Comparison of ENCODE assay signal across 30 mouse cellular contexts in genomic region chr2:144050861-144051260, GRCm38 (mm10). TPM values are rescaled to one million over a fixed set of nuclear protein-coding genes. Genes with fewer than 3 reads are reported as not detected.
DNase-seq lines count a peak whose midpoint lies in the region; ATAC-seq and TF ChIP-seq lines count a peak whose summit lies in the region.
"Had no signal": no experiment of that assay in that cellular context is flagged by ENCODE, and none has a peak within 500 bp of the region (broad histone marks: within the 10 kb centered on the region; RNA-seq: fewer than 3 reads in every experiment).

No protein-coding gene starts in this region.

- dilution Hi-C loops in CH12.LX (cut with MboI; ENCODE audit: extremely low pct_ligation_motif_present, extremely low pct_unique_long_range_greater_than_20kb, low sequenced_read_pairs), result no loop called here

- no peak for TF ChIP-seq CTCF in CH12.LX (conservative IDR thresholded peaks at IDR 0.05 in 1 of 2, IDR thresholded peaks at IDR 0.05 in 1 of 2; ENCODE audit: low read depth in 2 of 2, low read length in 2 of 2)

- H3K27ac ChIP-seq in CH12.LX (ENCODE audit: insufficient read depth, low read depth), result no peak overlapping the region
- no peak overlapping the region for H3K27ac ChIP-seq in liver, embryonic 12.5 days

- in situ Hi-C loops in CH12.LX (cut with MboI; ENCODE audit: low pct_ligation_motif_present, low pct_unique_long_range_greater_than_20kb, low sequenced_read_pairs), result no loop called here

- no peaks in the 10 kb centered on the region for H3K79me2 ChIP-seq in CH12.LX (replicated peaks; ENCODE audit: control insufficient read depth, extremely low read depth, insufficient read depth, poor library complexity, severe bottlenecking)

- H3K4me2 ChIP-seq in CH12.LX (ENCODE audit: insufficient read depth, low read depth, poor library complexity, severe bottlenecking), result no peak overlapping the region
- no peak overlapping the region for H3K4me2 ChIP-seq in liver, embryonic 12.5 days

- H3K4me1 ChIP-seq in CH12.LX (ENCODE audit: control insufficient read depth in 1 of 2, insufficient read depth in 2 of 2), result peaks cover 9 to 31% of the 10 kb centered on the region in 2 experiments
- peaks cover 10% of the 10 kb centered on the region; the same call in 1 of the 2 replicates for H3K4me1 ChIP-seq in liver, embryonic 12.5 days

- no peaks in the 10 kb centered on the region for H3K9me3 ChIP-seq in CH12.LX (replicated peaks; ENCODE audit: low read length)
- no peaks in the 10 kb centered on the region for H3K9me3 ChIP-seq in liver, embryonic 12.5 days (replicated peaks)
- H3K9me3 ChIP-seq: G1E had no signal

- no peaks in the 10 kb centered on the region for H3K27me3 ChIP-seq in CH12.LX (replicated peaks)
- H3K27me3 ChIP-seq in splenic B cell, adult 2 months (ENCODE audit: control insufficient read depth, insufficient read depth, low read length, poor library complexity, severe bottlenecking), result no peaks in the 10 kb centered on the region
- no peaks in the 10 kb centered on the region for H3K27me3 ChIP-seq in liver, embryonic 12.5 days (replicated peaks)
- H3K27me3 ChIP-seq: Patski had no signal

- H3K4me3 ChIP-seq in CH12.LX (replicated peaks in 1 of 3; ENCODE audit: low read depth in 2 of 3, low read length in 2 of 3, poor library complexity in 1 of 3), result no peak overlapping the region
- no peak overlapping the region for H3K4me3 ChIP-seq in liver, embryonic 12.5 days

- ATAC-seq in liver, embryonic 12.5 days, result no peak
- ATAC-seq: activated CD4-positive, CD25-positive, alpha-beta regulatory T cell, adult 4 months; CD4-positive, CD25-positive, alpha-beta regulatory T cell, adult 4 months; Patski had no signal

- no peak for TF ChIP-seq RAD21 in CH12.LX (IDR thresholded peaks at IDR 0.05; ENCODE audit: low read depth, low read length)

- peak; percentile 10 for DNase-seq in A20 (ENCODE audit: low read depth, low spot score)
- peak; percentile 35 to 47 for DNase-seq in B cell, adult 2 months
- DNase-seq in CH12.LX (ENCODE audit: extremely low read depth), result peak; percentile 55
- DNase-seq in splenic B cell, adult 2 months (ENCODE audit: low read depth, low spot score), result peak; percentile 60
- no peak for DNase-seq in testis, postnatal 10 days (ENCODE audit: low spot score)
- DNase-seq in MN1 (ENCODE audit: low spot score), result no peak
- DNase-seq in heart, adult 8-10 months (ENCODE audit: low spot score), result no peak
- DNase-seq: adrenal gland, adult 2 months; adrenal gland, adult 8-10 months; adrenal gland, postnatal 10 days; adrenal gland, postnatal 14 days; adrenal gland, postnatal 25 days; adrenal gland, postnatal 36 days; cerebellum, adult 11 months; cerebellum, adult 11-12 months; cerebellum, adult 18-20 months; cerebellum, adult 2 months; cerebellum, adult 8-10 months; cerebellum, adult 9-10 months had no signal

- no peak for TF ChIP-seq POLR2A in CH12.LX (IDR thresholded peaks at IDR 0.05; ENCODE audit: low read depth, low read length)

- H3K36me3 ChIP-seq in CH12.LX (replicated peaks in 1 of 2; ENCODE audit: control insufficient read depth in 1 of 2, insufficient read depth in 1 of 2, low read length in 1 of 2), result no peaks in the 10 kb centered on the region
- no peaks in the 10 kb centered on the region for H3K36me3 ChIP-seq in splenic B cell, adult 2 months (ENCODE audit: control insufficient read depth, insufficient read depth, low read length, poor library complexity, severe bottlenecking)
- no peaks in the 10 kb centered on the region for H3K36me3 ChIP-seq in liver, embryonic 12.5 days
- H3K36me3 ChIP-seq: G1E had no signal

- 51% methylated on average over 6 of the region's 6 CpGs for WGBS in liver, embryonic 12.5 days (ENCODE audit: insufficient replicate concordance)

- TF ChIP-seq EP300 in CH12.LX (IDR thresholded peaks at IDR 0.05; ENCODE audit: low read length), result no peak

- no peak overlapping the region for H3K9ac ChIP-seq in CH12.LX (ENCODE audit: insufficient read depth, low read depth)
- no peak overlapping the region for H3K9ac ChIP-seq in liver, embryonic 12.5 days

TF ChIP-seq in CH12.LX, 34 proteins besides CTCF, POLR2A, EP300 and RAD21:
- TF ChIP-seq JUN (IDR thresholded peaks at IDR 0.05; ENCODE audit: insufficient read depth, low read depth, low read length), result no peak
- TF ChIP-seq POLR2AphosphoS2 (IDR thresholded peaks at IDR 0.05; ENCODE audit: low read depth, low read length), result no peak
- no peak for TF ChIP-seq ZC3H11A (IDR thresholded peaks at IDR 0.05; ENCODE audit: low read depth, low read length)
- TF ChIP-seq MAX (IDR thresholded peaks at IDR 0.05; ENCODE audit: low read length), result no peak
- no peak for TF ChIP-seq ZKSCAN1 (IDR thresholded peaks at IDR 0.05; ENCODE audit: borderline replicate concordance, low read depth, low read length)
- no peak for TF ChIP-seq JUND (conservative IDR thresholded peaks at IDR 0.05; ENCODE audit: low read depth, low read length)
- no peak for TF ChIP-seq SMC3 (IDR thresholded peaks at IDR 0.05; ENCODE audit: low read depth, low read length)
- TF ChIP-seq BHLHE40 (IDR thresholded peaks at IDR 0.05; ENCODE audit: low read depth, low read length), result peak; percentile 24; the same call in 1 of the 2 replicates
- no peak for TF ChIP-seq MXI1 (IDR thresholded peaks at IDR 0.05; ENCODE audit: low read depth, low read length)

RNA-seq across cellular contexts. Expression of gene Banf2, which starts 18.0 kb away (rescaled TPM):
- total RNA-seq in CH12.LX (2012; rRNA removed) (not detected in 2 replicates), CH12.LX (2014; rRNA removed) (not detected in 2 replicates)
- not detected in 2 replicates for polyA plus RNA-seq in CH12.LX (2012; ENCODE audit: insufficient read length, low read depth)
- total RNA-seq in heart, adult 8-10 months (2022), result not detected
- polyA plus RNA-seq in liver, embryonic 12.5 days (2016; fragmentation: Nextera tagmentation; extraction: Ambion mirVana), result not detected in 2 replicates
- total RNA-seq: adrenal gland, adult 18-20 months; adrenal gland, adult 2 months; adrenal gland, adult 8-10 months; adrenal gland, postnatal 10 days; adrenal gland, postnatal 14 days; adrenal gland, postnatal 25 days; adrenal gland, postnatal 36 days; adrenal gland, postnatal 4 days; ES-E14; G1E; MEL had no signal
- polyA plus RNA-seq: activated CD4-positive, CD25-positive, alpha-beta regulatory T cell, adult 4 months; adrenal gland, adult 2 months; brain, embryonic 14.5 days; C2C12; CD4-positive, CD25-positive, alpha-beta regulatory T cell, adult 4 months; cerebellum, adult 2 months; G1E; Patski had no signal

RNA-seq across cellular contexts. Expression of gene Rrbp1, which starts 39.8 kb away (rescaled TPM):
- total RNA-seq in CH12.LX (2012; rRNA removed) (49.3 and 58.2 TPM in 2 replicates), CH12.LX (2014; rRNA removed) (41.4 and 42.4 TPM in 2 replicates)
- polyA plus RNA-seq in CH12.LX (2012; ENCODE audit: insufficient read length, low read depth), result 127 and 153 TPM in 2 replicates
- 100 to 1,000 TPM; 109 to 128 (median 115) TPM for total RNA-seq in heart, adult 8-10 months (2022)
- polyA plus RNA-seq in liver, embryonic 12.5 days (2016; fragmentation: Nextera tagmentation; extraction: Ambion mirVana), result 59.8 and 60.8 TPM in 2 replicates

Comparison
In these comparisons a context has a peak if more than half of its experiments do, and no peak if none do; other contexts are left out.
1. DNase-seq: peak in A20 (single experiment), B cell, adult 2 months (2 of 2), CH12.LX (single experiment) and splenic B cell, adult 2 months (single experiment); none in testis, postnatal 10 days (single experiment), MN1 (single experiment) and heart, adult 8-10 months (single experiment).